Mouse (Mus musculus) erythroid progenitor cell, adult 5-6 weeks (primary cell): ENCODE measurements around the gene Otud7b. TPM values are rescaled to one million over a fixed set of nuclear protein-coding genes. Genes with fewer than 3 reads are reported as not detected.
"Not testable (repeated sequence)": the region's sequence is repeated elsewhere in the genome, so short reads cannot be mapped to it uniquely, and the experiment has no call there.

Experiments used
- ATAC-seq: replicated peaks from 2 replicates; pipeline ENCODE4 v1.8.0; 2016; ENCODE audit warnings: moderate number of reproducible peaks, mild to moderate bottlenecking, moderate TSS enrichment, inconsistent platforms; ENCODE audit not compliant: poor library complexity, low FRiP score, severe bottlenecking
- total RNA-seq, 2 experiments: library from RNA; stranded (forward) in 1 of 2; stranded (reverse) in 1 of 2; fragments of 150-400 nt in 1 of 2; fragments of 186-747, 209-891 nt in 1 of 2; gene quantifications; 2 replicates each; pipeline versions ENCODE4 v1.2.3 to v1.2.4; 2015 to 2017; ENCODE audit warnings: low replicate concordance in 2 of 2

Gene Otud7b
- total RNA-seq, 2 experiments from 2014 or later: 4.6 to 28.5 TPM

DNA sequence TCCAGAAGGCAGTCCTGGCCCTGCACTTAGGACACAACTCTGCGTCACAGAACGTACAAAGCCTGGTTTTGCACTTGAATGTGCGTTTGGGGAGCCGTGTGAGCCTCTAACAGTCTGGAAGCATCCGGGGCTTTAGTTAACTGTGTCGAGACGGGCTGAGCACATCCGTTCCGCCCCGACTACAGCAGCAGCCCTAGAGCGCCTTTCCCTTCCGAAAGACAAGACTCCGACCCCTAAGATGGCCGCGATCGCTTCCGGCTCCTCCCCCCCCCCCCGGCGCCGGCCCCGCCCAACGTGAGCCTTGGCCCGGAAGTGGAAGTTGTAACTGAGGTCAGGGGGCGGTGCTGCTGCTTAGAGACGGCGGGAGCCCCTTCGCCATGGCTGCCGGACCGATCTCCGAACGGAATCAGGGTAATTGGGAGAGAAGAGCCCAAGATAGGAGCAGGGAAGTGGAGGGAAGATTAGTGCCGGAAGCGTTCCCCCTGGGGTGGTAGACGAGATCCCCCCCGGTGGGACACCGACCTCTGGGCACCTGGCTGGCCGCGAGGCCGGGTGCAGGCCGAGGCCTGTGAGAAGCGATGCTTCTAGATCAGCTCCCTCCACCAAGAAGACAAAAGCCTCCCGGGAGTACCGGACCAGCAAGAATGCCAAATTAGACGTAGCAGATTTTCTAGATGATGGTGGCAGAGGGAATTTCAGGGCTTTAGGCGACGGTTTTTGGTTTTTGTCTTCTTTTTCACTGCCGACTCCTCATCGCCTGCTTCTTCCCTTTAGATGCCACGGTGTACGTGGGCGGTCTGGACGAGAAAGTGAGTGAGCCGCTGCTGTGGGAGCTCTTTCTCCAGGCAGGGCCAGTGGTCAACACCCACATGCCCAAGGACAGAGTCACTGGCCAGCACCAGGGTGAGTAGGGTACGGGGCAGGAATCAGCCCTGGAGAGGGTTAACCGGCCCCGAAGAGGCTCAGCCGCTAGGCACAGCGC is 68.2 kb downstream of the Otud7b start, which contains the start of gene Sf3b4:
Sf3b4 (plus strand) TSS at position 136 of the 982 bp plus-strand sequence.
- peak; percentile 96 for ATAC-seq

DNA sequence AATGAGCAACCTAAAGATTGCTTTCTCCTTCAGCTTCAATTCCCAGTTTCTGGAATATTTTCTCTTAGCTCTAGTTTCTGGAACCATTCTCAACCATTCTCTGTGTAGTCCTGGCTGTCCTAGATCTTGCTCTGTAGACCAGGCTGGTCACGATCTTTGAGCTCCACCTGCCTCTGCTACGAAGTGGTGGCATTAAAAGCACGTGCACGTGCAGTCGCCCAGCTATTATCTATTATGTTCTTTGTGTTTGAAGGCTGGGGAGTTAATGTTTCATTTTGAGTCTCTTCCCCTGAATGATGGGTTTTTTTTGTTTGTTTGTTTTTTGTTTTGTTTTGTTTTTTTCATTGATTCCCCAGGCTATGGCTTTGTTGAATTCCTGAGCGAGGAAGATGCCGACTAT is 68.9 kb downstream of the Otud7b start:
- no peak for ATAC-seq

DNA sequence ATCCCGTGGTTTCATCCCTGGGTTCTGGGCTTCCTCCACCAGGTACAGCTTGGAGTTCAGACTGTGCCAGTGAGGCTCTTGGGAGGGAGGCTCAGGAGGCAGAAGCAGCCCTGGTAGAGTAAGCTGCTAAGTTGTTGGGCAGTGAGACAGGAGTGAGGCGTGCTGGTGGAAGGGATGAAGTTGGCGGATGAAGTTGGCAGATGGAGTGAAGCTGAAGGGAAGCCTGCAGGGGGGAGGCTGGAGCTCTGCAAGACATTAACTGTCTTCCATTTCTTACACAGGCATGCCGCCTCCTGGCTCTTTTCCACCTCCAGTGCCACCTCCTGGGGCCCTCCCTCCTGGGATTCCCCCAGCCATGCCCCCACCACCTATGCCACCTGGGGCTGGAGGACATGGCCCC is 69.7 kb downstream of the Otud7b start:
- not testable (repeated sequence) for ATAC-seq

DNA sequence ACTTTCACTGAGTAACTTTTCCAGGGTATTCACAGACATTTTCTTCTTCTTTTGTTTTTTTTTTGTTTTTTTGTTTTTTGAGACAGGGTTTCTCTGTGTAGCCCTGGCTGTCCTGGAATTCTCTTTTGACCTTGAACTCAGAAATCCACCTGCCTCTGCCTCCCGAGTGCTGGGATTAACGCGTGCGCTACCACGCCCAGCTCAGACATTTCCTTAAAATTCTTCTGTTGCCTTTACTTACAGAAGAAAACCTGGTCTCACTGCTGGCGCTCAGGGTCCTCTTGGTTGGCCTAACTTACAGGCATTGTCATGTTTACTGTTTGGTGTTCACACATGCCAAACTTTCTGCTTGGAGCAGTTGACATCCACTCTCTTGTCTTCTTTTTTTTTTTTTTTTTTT is 70.9 kb downstream of the Otud7b start:
- ATAC-seq: no peak

DNA sequence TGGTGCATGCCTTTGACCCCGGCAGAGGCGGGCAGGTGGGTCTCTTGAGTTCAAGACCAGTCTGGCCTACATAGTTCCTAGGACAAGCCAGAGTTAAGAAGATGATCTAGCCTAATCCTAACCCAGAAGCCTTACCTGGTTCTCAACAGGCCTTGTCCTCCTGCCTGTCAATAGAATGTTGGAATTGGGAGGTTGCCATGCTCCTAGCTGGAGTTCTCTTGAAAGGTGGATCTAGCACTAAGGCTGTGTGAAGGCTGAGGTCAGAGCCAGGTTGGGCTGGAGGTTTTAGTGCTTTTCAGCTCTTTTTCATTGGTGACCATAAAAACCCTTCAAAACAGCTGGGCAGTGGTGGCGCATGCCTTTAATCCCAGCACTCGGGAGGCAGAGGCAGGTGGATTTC is 74.1 kb downstream of the Otud7b start:
- no peak for ATAC-seq

DNA sequence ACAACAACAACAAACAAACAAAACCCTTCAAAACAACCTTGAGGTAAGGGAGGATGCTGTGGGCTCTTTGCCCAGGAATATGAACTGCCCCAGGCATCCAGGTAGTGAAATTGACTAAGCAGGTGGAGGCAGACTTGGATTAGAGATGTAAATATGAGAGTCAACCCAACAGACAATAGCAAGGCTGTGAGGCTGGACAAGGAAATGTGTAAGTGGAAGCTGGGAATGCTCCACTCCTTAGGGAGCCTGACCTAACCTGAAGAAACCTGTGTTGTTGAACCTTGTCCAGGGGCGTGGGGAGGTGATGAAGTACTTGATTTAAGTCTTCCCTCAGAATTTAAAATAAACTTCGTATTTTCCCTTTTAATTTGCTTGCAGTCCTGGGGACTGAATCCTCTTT is 74.6 kb downstream of the Otud7b start:
- ATAC-seq: no peak

DNA sequence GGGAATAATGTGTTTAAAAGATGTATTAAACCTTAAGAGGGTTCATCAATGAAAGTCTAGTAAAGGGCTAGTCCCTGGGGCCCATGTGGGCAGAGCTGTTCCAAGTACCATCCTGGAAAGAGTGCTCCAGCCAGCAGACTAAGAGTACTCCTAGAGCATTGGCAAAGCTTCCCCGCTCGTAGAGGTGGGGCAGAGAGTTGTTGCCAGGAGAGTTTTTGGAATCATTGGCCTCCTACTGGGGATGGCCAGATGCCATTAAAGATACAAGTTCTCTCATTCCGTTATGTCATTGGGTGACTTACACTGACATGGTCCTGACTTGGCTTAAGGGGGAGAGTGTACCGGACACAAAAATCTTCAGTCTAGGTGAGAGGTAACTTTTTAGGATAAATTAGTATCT is 75.2 kb downstream of the Otud7b start:
- no peak for ATAC-seq

DNA sequence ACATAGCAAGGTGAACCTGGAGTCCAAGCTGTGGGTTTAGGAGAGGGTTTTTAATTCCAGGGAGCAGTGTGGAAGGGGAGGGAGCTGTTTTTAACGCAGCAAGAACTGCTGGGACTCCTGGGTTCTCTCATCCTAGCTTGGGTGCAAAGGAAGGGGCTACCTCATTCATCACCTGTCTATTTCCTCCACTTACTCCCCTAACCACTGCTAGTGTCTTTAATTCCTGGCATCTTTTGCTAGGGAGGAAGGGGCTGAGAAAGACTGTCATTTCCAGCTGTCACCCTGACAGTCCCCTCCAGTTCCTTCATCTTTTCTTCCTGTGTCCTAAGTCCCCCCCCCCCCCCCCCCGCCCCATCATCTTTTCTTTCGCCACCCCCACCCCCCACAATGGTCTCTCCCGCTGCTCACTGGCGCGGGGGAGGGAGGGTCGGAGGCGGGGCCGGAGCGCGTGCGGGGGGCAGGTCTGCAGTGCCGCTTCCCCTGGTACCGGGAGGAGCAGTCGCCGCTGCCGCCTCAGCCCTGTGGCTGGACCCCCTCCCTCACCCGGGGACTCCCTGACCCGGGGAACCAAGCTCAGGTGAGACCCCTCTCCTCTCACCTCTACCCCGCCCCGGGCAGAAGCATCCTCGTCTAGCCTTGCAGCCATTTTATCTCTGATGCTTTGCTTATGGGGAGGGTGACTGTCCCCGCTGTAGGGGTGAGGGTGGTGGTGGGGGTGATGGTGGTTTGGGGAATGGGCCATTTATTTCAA is 76.6 kb downstream of the Otud7b start, which contains the start of gene Sv2a:
Sv2a (plus strand) TSS at position 425 of the 751 bp plus-strand sequence.
- ATAC-seq: no peak

DNA sequence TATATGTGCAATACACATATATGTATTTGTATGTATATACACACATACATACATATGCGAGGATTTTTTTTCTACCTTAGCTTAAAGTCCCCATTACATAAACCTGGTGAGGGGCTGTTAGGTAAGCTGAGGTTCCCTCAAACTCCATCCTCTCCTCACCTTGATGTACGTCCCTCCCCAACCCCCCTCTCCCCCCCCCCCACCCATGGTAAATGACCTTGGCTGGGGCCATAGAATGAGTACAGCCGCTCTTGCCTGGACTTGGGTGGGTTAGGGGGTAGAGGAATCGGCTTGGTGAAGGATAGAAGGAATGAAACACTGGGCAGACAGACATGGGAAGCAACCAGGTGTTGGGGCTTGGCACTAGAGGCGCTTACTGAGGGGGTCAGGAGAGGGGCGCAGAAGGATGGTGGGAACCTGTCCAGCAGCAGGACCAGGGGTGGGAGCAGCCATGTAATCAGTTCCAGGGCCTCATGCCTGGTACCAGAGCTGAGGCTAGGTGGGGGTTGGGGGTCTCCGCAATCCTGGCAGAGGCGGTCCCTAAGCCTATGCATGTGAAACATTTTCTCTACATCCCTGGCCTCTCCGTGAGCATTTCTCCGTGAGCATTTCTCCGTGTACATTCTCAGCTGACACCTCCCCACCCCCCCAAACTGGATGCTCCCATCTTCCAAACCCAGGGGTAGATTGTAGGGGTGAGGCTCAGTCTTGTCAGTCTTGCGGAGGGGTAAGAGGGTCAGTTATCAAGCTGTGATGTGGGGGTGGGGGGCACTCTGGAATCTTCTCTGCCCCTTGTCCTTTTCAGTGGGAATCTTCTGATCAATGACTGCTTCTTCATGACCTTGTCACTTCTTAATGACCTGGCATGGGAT is 77.4 kb downstream of the Otud7b start:
- no peak for ATAC-seq

DNA sequence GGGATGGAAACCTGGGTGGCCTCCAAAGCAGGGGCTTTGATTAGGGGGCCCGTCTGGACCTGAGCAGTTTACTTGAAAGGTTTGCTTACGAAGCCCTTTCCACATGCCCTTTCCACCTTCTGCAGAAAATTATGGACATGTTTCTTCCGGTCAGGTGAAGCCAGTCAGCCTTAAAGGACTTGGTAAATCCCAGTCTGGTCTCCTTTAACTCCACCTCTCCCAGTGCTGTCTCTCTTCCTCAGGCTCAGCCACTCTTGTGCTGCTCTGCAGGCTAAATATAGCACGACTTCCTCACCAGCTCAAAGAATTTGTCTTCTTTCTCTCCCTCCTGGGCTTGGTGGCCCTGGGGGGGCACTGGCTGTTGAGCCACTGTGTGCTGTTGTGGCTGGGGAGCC is 78.1 kb downstream of the Otud7b start:
- ATAC-seq: no peak

DNA sequence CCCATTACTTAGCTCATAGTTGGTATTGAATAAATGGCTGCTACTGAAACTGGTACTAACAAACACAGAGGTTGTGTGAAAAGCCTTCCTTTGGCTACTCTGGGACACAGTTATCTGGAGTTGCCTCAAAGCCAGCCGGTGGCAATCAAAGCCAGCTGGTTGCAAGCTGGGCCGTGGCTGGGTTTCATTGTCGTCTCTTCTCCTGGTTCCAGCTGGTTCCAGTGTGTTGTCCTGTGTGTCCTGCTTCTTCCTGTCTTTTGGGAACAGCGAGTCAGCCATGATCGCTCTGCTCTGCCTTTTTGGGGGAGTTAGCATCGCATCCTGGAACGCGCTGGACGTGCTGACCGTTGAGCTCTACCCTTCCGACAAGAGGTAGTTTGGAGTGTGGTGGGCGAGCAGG is 88.7 kb downstream of the Otud7b start:
- no peak for ATAC-seq

DNA sequence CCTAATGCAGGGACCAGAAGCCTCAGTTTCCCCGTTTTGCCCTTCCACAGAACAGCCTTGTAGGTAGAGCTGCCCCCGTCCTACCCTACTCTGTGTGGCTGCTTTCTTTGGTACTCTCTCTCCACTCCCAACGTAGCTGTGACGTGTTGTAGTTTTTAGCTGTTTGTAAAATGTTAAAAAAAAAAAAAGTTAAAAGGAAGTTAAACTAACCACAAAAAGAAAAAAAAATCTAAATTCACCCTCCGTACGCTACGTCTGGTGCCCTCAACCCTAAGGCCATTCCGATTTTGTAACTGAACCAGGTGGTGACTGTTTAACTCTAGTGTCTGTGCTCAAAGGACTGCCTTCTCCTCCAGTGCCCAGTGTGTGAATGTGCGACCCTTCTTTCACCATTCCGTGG is 90.6 kb downstream of the Otud7b start:
- no peak for ATAC-seq

DNA sequence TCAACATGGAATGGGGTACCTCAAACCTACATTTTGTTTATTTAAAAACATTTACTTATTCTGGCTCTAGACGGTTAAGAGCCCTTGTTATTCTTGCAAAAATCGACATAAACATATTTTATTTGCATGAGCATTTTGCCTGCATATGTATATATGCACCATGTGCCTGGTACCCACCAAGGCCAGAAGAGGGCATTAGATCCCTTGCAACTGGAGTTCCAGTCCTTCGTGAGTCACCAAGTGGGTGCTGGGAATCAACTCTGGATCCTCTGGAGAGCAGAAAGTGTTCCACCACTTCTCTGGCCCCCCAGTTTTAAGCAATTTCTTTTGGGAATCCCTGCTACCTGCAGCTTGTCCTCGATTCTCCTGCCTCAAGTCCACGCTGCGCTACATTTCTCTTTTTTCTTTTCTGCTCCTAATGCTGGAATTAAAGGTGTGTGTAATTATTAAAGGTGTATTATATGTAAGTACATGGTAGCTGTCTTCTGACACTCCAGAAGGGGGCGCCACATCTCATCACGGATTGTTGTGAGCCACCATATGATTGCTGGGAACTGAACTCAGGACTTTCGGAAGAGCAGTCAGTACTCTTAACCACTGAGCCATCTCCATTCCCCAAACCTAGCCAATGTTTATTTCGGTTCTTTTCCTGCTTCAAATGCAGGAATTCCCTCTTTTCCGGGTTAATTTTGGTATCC is 91.4 kb downstream of the Otud7b start:
- no peak for ATAC-seq

DNA sequence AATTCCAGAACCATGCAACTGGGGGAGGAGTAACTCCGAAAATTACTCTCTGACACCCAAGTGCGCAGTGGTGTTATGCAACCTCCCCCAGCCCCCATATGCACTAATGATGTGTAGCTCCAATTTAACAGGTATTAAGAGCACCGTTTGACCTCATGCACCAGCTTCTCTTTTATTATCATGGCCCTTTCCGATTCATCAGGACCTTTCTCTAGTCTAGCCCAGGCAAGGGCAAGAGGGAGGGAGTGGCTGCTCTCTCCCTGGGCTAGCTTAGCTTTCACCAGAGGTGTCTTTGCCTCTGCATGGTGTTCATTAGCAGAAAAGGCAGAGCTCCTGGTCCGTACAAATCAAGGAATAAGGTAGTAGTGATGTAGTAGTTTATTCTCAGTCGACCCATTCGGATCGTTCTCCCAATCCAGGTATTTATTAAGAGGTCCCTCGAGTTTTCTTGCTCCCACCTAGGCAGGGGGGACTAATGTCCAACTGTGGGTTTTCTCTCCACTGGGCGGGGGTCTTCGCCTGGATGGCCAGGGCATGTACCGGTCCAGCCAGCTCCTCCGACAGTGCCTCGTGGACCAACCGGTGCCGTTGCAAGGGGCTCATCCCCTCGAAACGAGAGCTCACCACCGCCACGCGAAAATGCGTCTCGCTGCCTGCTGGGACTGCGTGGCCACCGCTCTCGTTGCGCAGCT is 92.3 kb downstream of the Otud7b start:
- ATAC-seq: no peak

DNA sequence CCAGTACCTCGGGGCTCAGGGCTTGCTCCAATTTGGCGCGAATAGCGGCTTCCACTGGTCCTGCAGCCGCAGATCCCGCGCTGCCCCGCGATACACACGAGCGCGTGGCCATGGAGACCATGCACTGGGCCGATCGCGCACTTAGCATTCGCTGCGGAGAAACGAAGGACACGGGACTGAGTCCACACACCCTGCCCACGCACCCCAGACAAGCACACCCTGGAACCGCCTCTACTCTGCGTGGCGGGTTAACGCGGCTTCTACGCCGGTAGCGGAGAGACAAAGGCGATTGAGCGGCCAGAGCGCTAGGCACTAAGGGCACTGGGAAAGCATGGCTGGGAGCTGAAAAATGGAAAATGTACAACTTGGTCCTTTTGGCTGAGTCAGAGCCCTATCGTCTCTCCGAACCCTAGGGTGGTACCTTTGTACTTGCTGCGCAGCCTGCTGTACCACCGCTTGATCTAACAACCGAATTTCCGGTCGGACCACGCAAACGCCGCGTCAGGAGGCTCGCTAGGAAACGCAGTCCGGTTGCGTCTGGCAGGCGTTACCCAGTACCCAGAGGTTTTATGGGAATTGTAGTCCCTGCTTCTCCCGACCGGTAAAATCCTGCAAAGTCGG is 92.9 kb downstream of the Otud7b start:
- peak; percentile 89 for ATAC-seq

DNA sequence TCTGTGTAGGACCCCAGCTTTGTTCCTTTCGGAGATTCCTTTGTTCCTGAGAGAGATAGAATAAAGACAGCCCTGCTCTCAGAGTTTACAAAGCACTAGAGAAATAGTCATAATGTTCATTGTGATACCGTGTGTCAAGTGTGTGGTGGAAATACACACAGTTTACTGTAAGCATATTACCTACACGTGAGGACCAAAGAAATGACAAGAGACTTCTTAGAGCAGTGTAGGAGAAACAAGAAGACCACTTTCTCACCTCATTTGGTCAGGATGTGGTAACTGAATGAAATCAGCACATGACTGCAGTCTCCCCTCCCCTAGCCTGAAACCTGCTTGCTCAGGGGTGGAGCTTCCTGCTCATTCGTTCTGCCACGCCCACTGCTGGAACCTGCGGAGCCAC is 93.9 kb downstream of the Otud7b start:
- no peak for ATAC-seq

DNA sequence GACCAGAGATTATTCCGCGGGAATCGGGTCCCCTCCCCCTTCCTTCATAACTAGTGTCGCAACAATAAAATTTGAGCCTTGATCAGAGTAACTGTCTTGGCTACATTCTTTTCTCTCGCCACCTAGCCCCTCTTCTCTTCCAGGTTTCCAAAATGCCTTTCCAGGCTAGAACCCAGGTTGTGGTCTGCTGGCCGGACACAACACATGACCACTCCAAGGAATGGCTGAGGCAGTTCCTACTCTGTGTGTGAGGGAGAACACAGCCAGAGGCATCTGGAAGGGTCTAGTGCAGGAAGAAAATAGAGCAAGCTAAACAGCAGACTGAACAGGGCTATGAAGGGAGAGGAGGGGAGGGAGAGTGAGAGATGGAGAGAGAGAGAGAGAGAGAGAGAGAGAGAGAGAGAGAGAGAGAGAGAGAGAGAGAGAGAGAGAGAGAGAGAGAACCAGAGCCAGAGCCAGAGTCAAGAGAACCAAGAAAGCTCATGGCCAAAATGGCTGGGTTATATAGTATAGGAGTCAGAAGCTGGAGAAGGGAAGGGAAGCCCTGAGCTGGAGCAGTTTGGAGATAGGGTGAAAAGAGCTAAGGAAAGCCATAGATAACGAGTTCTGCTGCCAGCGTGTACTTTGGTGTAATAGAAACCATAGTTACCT is 94.4 kb downstream of the Otud7b start:
- not testable (repeated sequence) for ATAC-seq

DNA sequence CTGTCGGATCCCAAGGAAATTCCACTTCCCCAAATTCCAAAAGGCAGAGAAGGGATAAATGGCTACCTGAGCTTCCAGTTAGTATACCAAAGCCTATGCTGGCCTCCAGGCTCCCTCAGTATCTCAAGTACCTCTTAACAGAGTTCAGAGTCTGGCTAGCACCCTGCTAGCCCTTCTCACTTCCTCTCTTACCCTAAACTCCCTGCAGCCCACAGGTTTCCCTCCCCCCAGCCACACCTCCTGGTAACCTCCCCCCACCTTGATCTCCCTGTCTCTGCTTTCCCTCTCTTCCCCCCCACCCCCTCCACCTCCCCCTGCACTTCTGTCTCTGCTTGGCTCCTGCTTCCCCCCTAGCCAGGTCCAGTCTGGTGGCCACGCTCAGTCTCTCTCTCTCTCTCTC is 95.4 kb downstream of the Otud7b start:
- ATAC-seq: no peak
